ENCODE assay signal across 8 mouse cellular contexts in genomic region chr3:84478896-84479292, GRCm38 (mm10). TPM values are rescaled to one million over a fixed set of nuclear protein-coding genes. Genes with fewer than 3 reads are reported as not detected.
DNase-seq lines count a peak whose midpoint lies in the region; ATAC-seq and TF ChIP-seq lines count a peak whose summit lies in the region.

No protein-coding gene starts in this region.

- H3K27me3 ChIP-seq in lung, embryonic 16.5 days (ENCODE audit: control insufficient read depth, insufficient read depth, low read depth, low read length): peaks cover 7% of the 10 kb centered on the region; the same call in 1 of the 2 replicates
- peaks cover 43% of the 10 kb centered on the region for H3K27me3 ChIP-seq in limb, embryonic 15.5 days
- peaks cover 5% of the 10 kb centered on the region; the same call in 1 of the 2 replicates for H3K27me3 ChIP-seq in small intestine, adult 2 months (ENCODE audit: control insufficient read depth, insufficient read depth, low read length)

- H3K36me3 ChIP-seq in lung, embryonic 16.5 days (ENCODE audit: control insufficient read depth, insufficient read depth, low read length): no peaks in the 10 kb centered on the region
- no peaks in the 10 kb centered on the region for H3K36me3 ChIP-seq in limb, embryonic 15.5 days
- no peaks in the 10 kb centered on the region for H3K36me3 ChIP-seq in small intestine, adult 2 months (ENCODE audit: control insufficient read depth, insufficient read depth, low read length)

- no peak for TF ChIP-seq POLR2A in small intestine, adult 2 months (IDR thresholded peaks at IDR 0.05; ENCODE audit: low read depth, low read length)

- TF ChIP-seq CTCF in small intestine, adult 2 months (IDR thresholded peaks at IDR 0.05; ENCODE audit: extremely low read depth, insufficient read length, insufficient replicate concordance, low read depth, low read length): no peak

- H3K4me2 ChIP-seq in lung, embryonic 16.5 days (ENCODE audit: low read depth, low read length): peak overlapping the region; percentile 99
- peak overlapping the region; percentile 99 for H3K4me2 ChIP-seq in limb, embryonic 15.5 days

- H3K27ac ChIP-seq in lung, embryonic 16.5 days (ENCODE audit: low read length): no peak overlapping the region
- H3K27ac ChIP-seq in limb, embryonic 15.5 days: no peak overlapping the region
- no peak overlapping the region for H3K27ac ChIP-seq in small intestine, adult 2 months (ENCODE audit: insufficient read depth, low read depth, low read length)

- peak overlapping the region; percentile 71 for H3K4me3 ChIP-seq in lung, embryonic 16.5 days (ENCODE audit: low read length)
- H3K4me3 ChIP-seq in limb, embryonic 15.5 days: peak overlapping the region; percentile 62
- peak overlapping the region; percentile 83 for H3K4me3 ChIP-seq in small intestine, adult 2 months (ENCODE audit: low read depth, low read length)

- ATAC-seq in lung, embryonic 16.5 days (ENCODE audit: low read depth): no peak
- ATAC-seq in erythroid progenitor cell, adult 5-6 weeks (replicated peaks; ENCODE audit: low FRiP score, poor library complexity, severe bottlenecking): peak; percentile 52
- ATAC-seq in limb, embryonic 15.5 days (ENCODE audit: insufficient number of reproducible peaks, low FRiP score, low TSS enrichment, low read depth): no peak

- peak overlapping the region; percentile 79 for H3K9ac ChIP-seq in lung, embryonic 16.5 days (ENCODE audit: low read length)
- H3K9ac ChIP-seq in limb, embryonic 15.5 days: peak overlapping the region; percentile 56; the same call in 1 of the 2 replicates

- no peaks in the 10 kb centered on the region for H3K9me3 ChIP-seq in lung, embryonic 16.5 days (ENCODE audit: control insufficient read depth, low read length)
- no peaks in the 10 kb centered on the region for H3K9me3 ChIP-seq in limb, embryonic 15.5 days

- DNase-seq in lung, adult 18-20 months: no peak
- no peak for DNase-seq in layer of hippocampus, adult 18-20 months (ENCODE audit: low spot score in 2 of 2)
- DNase-seq in frontal cortex, postnatal 10 days (ENCODE audit: low spot score in 2 of 2): no peak
- DNase-seq in left cerebral cortex, adult 11 months (ENCODE audit: low spot score): no peak

- whole genome bisulfite sequencing in lung, embryonic 16.5 days: 5% methylated on average over 12 of the region's 12 CpGs
- WGBS in limb, embryonic 15.5 days: 9% methylated on average over 12 of the region's 12 CpGs
- 18% methylated on average over 12 of the region's 12 CpGs for WGBS in small intestine, adult 2 months

- peaks cover 21% of the 10 kb centered on the region for H3K4me1 ChIP-seq in lung, embryonic 16.5 days (replicated peaks; ENCODE audit: control insufficient read depth, insufficient read depth, low read length)
- H3K4me1 ChIP-seq in limb, embryonic 15.5 days: peaks cover 36% of the 10 kb centered on the region
- H3K4me1 ChIP-seq in small intestine, adult 2 months (ENCODE audit: control insufficient read depth, insufficient read depth, insufficient read length, low read length): peaks cover 5% of the 10 kb centered on the region; the same call in 1 of the 2 replicates

RNA-seq across cellular contexts. Expression of gene Fhdc1, which starts 1.3 kb away (rescaled TPM):
- 14.5 and 15.5 TPM in 2 replicates for polyA plus RNA-seq in lung, embryonic 16.5 days (2015; fragmentation: Nextera tagmentation; extraction: Ambion mirVana)
- total RNA-seq in erythroid progenitor cell, adult 5-6 weeks (2015; ENCODE audit: low replicate concordance): 417 and 527 TPM in 2 replicates
- total RNA-seq in erythroid progenitor cell, adult 5-6 weeks (2017; ENCODE audit: low replicate concordance): 189 and 211 TPM in 2 replicates
- 10.7 and 11.5 TPM in 2 replicates for polyA plus RNA-seq in limb, embryonic 15.5 days (2015; fragmentation: Nextera tagmentation; extraction: Ambion mirVana)
- 1.3 and 2.0 TPM in 2 replicates for polyA plus RNA-seq in small intestine, adult 2 months (2012; rRNA removed)
- 1 to 10 TPM; 2.5 to 3.3 TPM for total RNA-seq in layer of hippocampus, adult 18-20 months (2021)
